Mouse (Mus musculus) hindbrain, embryonic 15.5 days (tissue): ENCODE results near the gene Sbno1. TPM values are rescaled to one million over a fixed set of nuclear protein-coding genes. Genes with fewer than 3 reads are reported as not detected.

ENCODE experiments used
- ATAC-seq: fragments of 200-750 bp; cut with Nextera tagmentation; 2 replicates; pipeline ENCODE4 v1.8.0; 2017; ENCODE audit warnings: low read depth, moderate number of reproducible peaks, moderate TSS enrichment; ENCODE audit not compliant: low FRiP score
- H3K27ac ChIP-seq: fragments of 300-500 bp; sonication (generic); replicated peaks from 2 replicates; pipeline ENCODE4 v1.5.1; 2015; ENCODE audit warnings: mild to moderate bottlenecking, inconsistent platforms
- H3K27me3 ChIP-seq: fragments of 300-500 bp; sonication (generic); 2 replicates; pipeline ENCODE4 v1.6.1; 2015; ENCODE audit warnings: control low read depth, inconsistent platforms
- H3K36me3 ChIP-seq: fragments of 300-500 bp; sonication (generic); 2 replicates; pipeline ENCODE4 v1.6.1; 2015; ENCODE audit warnings: control low read depth, inconsistent platforms
- H3K4me1 ChIP-seq: fragments of 300-500 bp; sonication (generic); replicated peaks from 2 replicates; pipeline ENCODE4 v1.6.1; 2015; ENCODE audit warnings: control low read depth, inconsistent platforms
- H3K4me2 ChIP-seq: fragments of 300-500 bp; sonication (generic); 2 replicates; pipeline ENCODE4 v1.6.1; 2015; ENCODE audit warnings: moderate library complexity, mild to moderate bottlenecking, inconsistent platforms
- H3K4me3 ChIP-seq: fragments of 300-500 bp; sonication (generic); 2 replicates; pipeline ENCODE4 v1.5.1; 2015; ENCODE audit warnings: mild to moderate bottlenecking, inconsistent platforms
- H3K9ac ChIP-seq: fragments of 300-500 bp; sonication (generic); 2 replicates; pipeline ENCODE4 v1.6.1; 2015; ENCODE audit warnings: inconsistent platforms
- H3K9me3 ChIP-seq: fragments of 300-500 bp; sonication (generic); 2 replicates; pipeline ENCODE4 v1.6.1; 2016; ENCODE audit warnings: control low read depth, inconsistent platforms
- WGBS: fragments of 180-500 bp; shearing (Covaris S2); methylation state at CpG from one replicate; pipeline ENCODE4 v1.1.7; 2015; 5-methylcytosine and 5-hydroxymethylcytosine counted together
- polyA plus RNA-seq: library from polyadenylated mRNA; unstranded; fragments of >200 nt; fragmentation: Nextera tagmentation; extraction: Ambion mirVana; gene quantifications from 2 replicates; pipeline ENCODE4 v1.2.1, GENCODE M21; 2015

Gene Sbno1
- polyA plus RNA-seq, 1 experiment from 2014 or later = 84.9 TPM

- no peaks in the 10 kb centered on the region for H3K9me3 ChIP-seq
- no peak overlapping the region for H3K4me3 ChIP-seq
- no peak overlapping the region for H3K9ac ChIP-seq
- H3K4me2 ChIP-seq = no peak overlapping the region
- no peaks in the 10 kb centered on the region for H3K27me3 ChIP-seq
- H3K4me1 ChIP-seq = peaks cover 6% of the 10 kb centered on the region; the same call in 1 of the 2 replicates
- no peak for ATAC-seq
- H3K27ac ChIP-seq = no peak overlapping the region
- no peaks in the 10 kb centered on the region for H3K36me3 ChIP-seq
- WGBS = 94% methylated on average over 2 of the region's 2 CpGs
Observed at GRCm38 (mm10) chr5:124359641-124360040, 66.2 kb downstream of the Sbno1 start.

GRCm38 (mm10) chr5:124356695-124357094 lies 69.1 kb downstream of the Sbno1 start:
- Histone ChIP-seq H3K4me2 (no peak overlapping the region), H3K9me3 (no peaks in the 10 kb centered on the region), H3K4me1 (peaks cover 20% of the 10 kb centered on the region), H3K9ac (no peak overlapping the region), H3K4me3 (no peak overlapping the region), H3K27ac (no peak overlapping the region), H3K36me3 (no peaks in the 10 kb centered on the region), H3K27me3 (no peaks in the 10 kb centered on the region)
- WGBS = 40% methylated on average over 3 of the region's 3 CpGs
- ATAC-seq = no peak

GRCm38 (mm10) chr5:124355425-124355959 lies 70.3 kb downstream of the Sbno1 start:
- peak overlapping the region; percentile 31; the same call in 1 of the 2 replicates for H3K9ac ChIP-seq
- WGBS = 1% methylated on average over 12 of the region's 12 CpGs
- H3K27me3 ChIP-seq = no peaks in the 10 kb centered on the region
- H3K4me1 ChIP-seq = peaks cover 32% of the 10 kb centered on the region
- no peaks in the 10 kb centered on the region for H3K36me3 ChIP-seq
- ATAC-seq = no peak
- no peaks in the 10 kb centered on the region for H3K9me3 ChIP-seq
- H3K4me2 ChIP-seq = peak overlapping the region; percentile 67
- peak overlapping the region; percentile 76 for H3K4me3 ChIP-seq
- H3K27ac ChIP-seq = 0 out of 2 replicates have a peak overlapping the region, but pooled peaks have one; percentile 98

- under 1% methylated on average over 40 of the region's 60 CpGs for WGBS
- Histone ChIP-seq H3K4me2 (peak overlapping the region; percentile 67), H3K4me1 (peaks cover 39% of the 10 kb centered on the region)
Observed at GRCm38 (mm10) chr5:124354574-124355424, 71.0 kb downstream of the Sbno1 start.

GRCm38 (mm10) chr5:124353726-124354547 lies 71.9 kb downstream of the Sbno1 start:
- under 1% methylated on average over 45 of the region's 132 CpGs for WGBS
- no peak for ATAC-seq
- peaks cover 47% of the 10 kb centered on the region for H3K4me1 ChIP-seq

More at GRCm38 (mm10) chr5:124354574-124355424, 71.0 kb downstream of the Sbno1 start:
- Histone ChIP-seq H3K36me3 (no peaks in the 10 kb centered on the region), H3K27ac (peak overlapping the region; percentile 98), H3K9me3 (no peaks in the 10 kb centered on the region), H3K4me3 (peak overlapping the region; percentile 76), H3K9ac (peak overlapping the region; percentile 95), H3K27me3 (no peaks in the 10 kb centered on the region)
- ATAC-seq = no peak

GRCm38 (mm10) chr5:124353011-124353725 lies 72.6 kb downstream of the Sbno1 start:
- no peaks in the 10 kb centered on the region for H3K27me3 ChIP-seq
- peak overlapping the region; percentile 80 for H3K4me2 ChIP-seq
- peaks cover 50% of the 10 kb centered on the region for H3K4me1 ChIP-seq
- peak overlapping the region; percentile 95 for H3K9ac ChIP-seq
- H3K27ac ChIP-seq = peak overlapping the region; percentile 98
- peak overlapping the region; percentile 76 for H3K4me3 ChIP-seq
- under 1% methylated on average over 32 of the region's 32 CpGs for WGBS
- ATAC-seq = no peak
- H3K9me3 ChIP-seq = no peaks in the 10 kb centered on the region
- H3K36me3 ChIP-seq = peaks cover 7% of the 10 kb centered on the region

More at GRCm38 (mm10) chr5:124353726-124354547, 71.9 kb downstream of the Sbno1 start:
- H3K4me2 ChIP-seq = peak overlapping the region; percentile 80
- H3K36me3 ChIP-seq = 0 out of 2 replicates have a peak, but pooled peaks cover under 1% of the 10 kb centered on the region
- no peaks in the 10 kb centered on the region for H3K27me3 ChIP-seq
- H3K9me3 ChIP-seq = no peaks in the 10 kb centered on the region
- H3K4me3 ChIP-seq = peak overlapping the region; percentile 76
- H3K27ac ChIP-seq = peak overlapping the region; percentile 98
- H3K9ac ChIP-seq = peak overlapping the region; percentile 95

GRCm38 (mm10) chr5:124352141-124352920 lies 73.5 kb downstream of the Sbno1 start:
- Histone ChIP-seq H3K27ac (peak overlapping the region; percentile 98), H3K27me3 (no peaks in the 10 kb centered on the region), H3K4me3 (peak overlapping the region; percentile 76), H3K4me2 (peak overlapping the region; percentile 80), H3K9me3 (no peaks in the 10 kb centered on the region), H3K4me1 (peaks cover 50% of the 10 kb centered on the region), H3K9ac (peak overlapping the region; percentile 95), H3K36me3 (peaks cover 10% of the 10 kb centered on the region)
- WGBS = under 1% methylated on average over 27 of the region's 30 CpGs
- peak; percentile 90 for ATAC-seq

- Histone ChIP-seq H3K4me1 (peaks cover 50% of the 10 kb centered on the region), H3K27me3 (no peaks in the 10 kb centered on the region), H3K9ac (peak overlapping the region; percentile 95), H3K9me3 (no peaks in the 10 kb centered on the region), H3K27ac (peak overlapping the region; percentile 98), H3K4me3 (peak overlapping the region; percentile 76), H3K36me3 (peaks cover 14% of the 10 kb centered on the region), H3K4me2 (peak overlapping the region; percentile 80)
- no peak for ATAC-seq
- 18% methylated on average over 3 of the region's 3 CpGs for WGBS
Observed at GRCm38 (mm10) chr5:124351604-124352003, 74.2 kb downstream of the Sbno1 start.

- peaks cover 17% of the 10 kb centered on the region for H3K36me3 ChIP-seq
- ATAC-seq = peak; percentile 82
- peaks cover 50% of the 10 kb centered on the region for H3K4me1 ChIP-seq
- peak overlapping the region; percentile 76 for H3K4me3 ChIP-seq
- 7% methylated on average over 7 of the region's 7 CpGs for WGBS
- no peaks in the 10 kb centered on the region for H3K9me3 ChIP-seq
- peak overlapping the region; percentile 95 for H3K9ac ChIP-seq
- peak overlapping the region; percentile 98 for H3K27ac ChIP-seq
- H3K27me3 ChIP-seq = no peaks in the 10 kb centered on the region
- H3K4me2 ChIP-seq = peak overlapping the region; percentile 80
Observed at GRCm38 (mm10) chr5:124351111-124351560, 74.7 kb downstream of the Sbno1 start.

GRCm38 (mm10) chr5:124350350-124350749 lies 75.5 kb downstream of the Sbno1 start:
- H3K4me1 ChIP-seq = peaks cover 47% of the 10 kb centered on the region

More at GRCm38 (mm10) chr5:124350350-124350749, 75.5 kb downstream of the Sbno1 start:
- Histone ChIP-seq H3K4me2 (peak overlapping the region; percentile 80), H3K27ac (peak overlapping the region; percentile 98), H3K36me3 (peaks cover 19% of the 10 kb centered on the region), H3K9ac (no peak overlapping the region), H3K4me3 (peak overlapping the region; percentile 76), H3K27me3 (no peaks in the 10 kb centered on the region), H3K9me3 (no peaks in the 10 kb centered on the region)
- 64% methylated on average over 2 of the region's 2 CpGs for WGBS
- ATAC-seq = no peak
